Mouse (Mus musculus): Measurements from ENCODE around the gene Fchsd2. TPM values are rescaled to one million over a fixed set of nuclear protein-coding genes. Genes with fewer than 3 reads are reported as not detected.

The Fchsd2 gene
- total RNA-seq, 2 experiments from 2014 or later, result 107 to 122 TPM

DNA sequence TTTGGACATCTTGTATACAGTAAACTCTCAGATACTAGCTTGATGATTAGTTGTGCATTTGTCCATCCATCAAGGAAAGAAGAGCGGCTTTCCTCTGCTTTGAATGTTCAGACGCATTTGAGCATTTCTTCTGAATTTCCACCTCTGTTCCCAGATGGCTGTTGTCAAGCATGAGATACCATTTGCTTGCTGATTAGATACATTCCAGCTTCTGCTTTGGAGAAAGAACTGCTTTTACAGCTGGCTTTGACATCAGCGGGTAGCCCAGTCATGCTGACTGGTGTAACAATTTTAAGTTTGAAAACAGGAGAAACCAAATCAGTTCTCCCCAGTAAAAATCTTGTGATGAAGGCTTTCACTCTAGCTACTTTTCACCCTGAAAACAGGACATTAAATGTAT, 77.8 kb downstream of the Fchsd2 start:
- no peak for DNase-seq
- intact Hi-C loops (cut with DNase I), result no loop called here

DNA sequence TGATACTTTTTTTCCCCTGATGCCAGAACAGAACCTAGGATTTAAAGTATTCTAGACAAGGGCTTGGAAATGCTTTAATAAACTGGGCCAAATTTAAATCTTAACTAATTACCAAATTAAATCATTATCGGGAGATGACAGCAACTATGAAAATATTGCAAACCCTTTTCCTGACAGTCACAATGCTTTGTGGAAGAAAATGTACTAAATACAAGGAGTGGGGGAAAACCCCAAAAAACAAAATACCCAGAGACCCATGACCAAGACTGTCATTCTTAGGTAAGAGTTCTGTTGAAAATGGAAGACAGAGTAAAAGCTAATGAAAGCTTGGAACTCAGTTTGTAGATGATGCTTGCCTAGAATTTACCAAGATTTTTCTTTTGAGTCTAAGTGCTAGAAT, 78.3 kb downstream of the Fchsd2 start:
- DNase-seq, result no peak
- intact Hi-C loops (cut with DNase I), result no loop called here

DNA sequence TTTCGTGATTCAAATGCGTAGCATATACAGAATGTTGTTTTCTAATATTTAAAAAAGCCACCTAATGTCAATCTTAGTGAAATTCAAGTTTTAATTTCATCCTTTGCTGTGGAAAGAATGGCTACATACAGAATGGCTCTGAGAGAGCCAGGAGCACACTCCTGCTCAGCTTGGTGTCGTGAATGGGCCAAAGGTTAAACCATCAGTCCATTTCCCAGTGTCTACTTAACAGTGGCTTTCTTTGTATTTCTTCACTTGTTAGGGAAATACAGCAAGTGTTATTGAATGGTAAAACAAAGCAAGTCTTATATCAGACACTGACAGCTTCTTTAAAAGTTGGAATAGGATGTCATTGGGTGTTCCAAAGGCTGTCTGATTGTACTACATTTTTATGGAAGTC, 80.7 kb downstream of the Fchsd2 start:
- no peak for DNase-seq
- intact Hi-C loops (cut with DNase I), result no loop called here

DNA sequence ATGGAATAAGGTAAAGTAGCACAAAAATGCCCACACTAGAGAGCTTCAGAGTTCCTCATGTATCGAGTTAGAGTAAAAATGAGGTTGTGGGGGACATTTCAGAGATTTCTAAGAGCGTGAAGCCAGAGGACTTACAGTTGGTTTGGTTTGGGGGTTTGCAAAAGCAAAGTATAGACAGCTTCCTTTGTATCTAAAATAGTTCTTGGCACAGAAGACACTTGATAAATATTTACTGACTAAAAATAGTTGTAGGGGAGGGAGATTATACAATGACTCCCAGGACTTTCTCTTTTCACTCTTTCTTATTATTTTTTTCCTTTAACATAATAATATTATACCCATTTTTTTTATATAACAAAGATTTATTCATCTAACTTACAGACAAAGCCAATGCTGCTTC, 86.1 kb downstream of the Fchsd2 start:
- intact Hi-C loops (cut with DNase I), result no loop called here
- DNase-seq, result no peak

DNA sequence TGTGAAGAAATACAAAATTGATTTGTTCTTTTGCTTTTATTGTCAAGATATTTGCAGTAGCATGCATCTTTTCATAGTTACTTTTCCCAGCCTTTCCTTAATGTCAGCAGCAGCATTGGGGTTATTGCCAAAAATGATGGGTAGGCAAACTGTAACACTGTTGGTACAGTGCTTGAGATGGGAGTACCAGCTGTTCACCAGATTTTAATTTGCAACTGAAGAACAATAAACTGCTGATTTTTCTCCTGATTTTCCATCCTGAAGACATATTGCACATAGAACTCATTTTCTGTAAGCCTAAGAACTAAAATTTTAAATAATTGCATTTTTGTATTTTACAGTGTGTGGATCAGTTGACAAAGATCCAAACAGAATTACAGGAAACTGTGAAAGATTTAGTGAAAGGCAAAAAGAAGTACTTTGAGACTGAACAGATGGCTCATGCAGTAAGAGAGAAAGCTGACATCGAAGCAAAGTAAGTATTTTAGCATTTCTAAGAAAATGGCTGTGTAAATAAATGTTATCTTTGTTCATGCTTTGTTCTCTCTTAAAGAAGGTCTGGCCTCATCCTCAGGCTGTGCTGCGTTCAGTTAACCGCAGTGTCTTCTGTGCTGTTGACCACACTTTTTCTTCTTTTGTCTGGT, 98.8 kb downstream of the Fchsd2 start:
- intact Hi-C loops (cut with DNase I), result no loop called here
- DNase-seq, result no peak

DNA sequence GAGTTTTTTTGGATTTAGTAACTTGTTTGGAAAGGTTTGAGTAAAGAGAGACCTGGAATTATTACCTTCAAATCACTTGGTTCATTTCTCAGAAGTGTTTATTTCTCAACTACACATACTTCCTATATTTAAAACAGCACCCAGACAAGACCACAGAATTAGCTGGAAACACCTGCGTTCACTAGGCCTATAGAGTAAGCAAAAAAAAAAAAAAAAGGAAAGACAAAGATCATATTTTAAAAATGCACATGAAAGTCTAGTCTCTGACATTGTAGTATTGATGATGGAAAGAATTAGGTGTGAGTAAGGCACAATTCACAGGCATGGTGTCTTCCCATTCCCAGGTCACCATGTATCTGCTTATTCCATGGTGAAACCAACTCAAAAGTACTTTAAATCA, 118.2 kb downstream of the Fchsd2 start:
- no peak for DNase-seq
- intact Hi-C loops (cut with DNase I), result no loop called here

DNA sequence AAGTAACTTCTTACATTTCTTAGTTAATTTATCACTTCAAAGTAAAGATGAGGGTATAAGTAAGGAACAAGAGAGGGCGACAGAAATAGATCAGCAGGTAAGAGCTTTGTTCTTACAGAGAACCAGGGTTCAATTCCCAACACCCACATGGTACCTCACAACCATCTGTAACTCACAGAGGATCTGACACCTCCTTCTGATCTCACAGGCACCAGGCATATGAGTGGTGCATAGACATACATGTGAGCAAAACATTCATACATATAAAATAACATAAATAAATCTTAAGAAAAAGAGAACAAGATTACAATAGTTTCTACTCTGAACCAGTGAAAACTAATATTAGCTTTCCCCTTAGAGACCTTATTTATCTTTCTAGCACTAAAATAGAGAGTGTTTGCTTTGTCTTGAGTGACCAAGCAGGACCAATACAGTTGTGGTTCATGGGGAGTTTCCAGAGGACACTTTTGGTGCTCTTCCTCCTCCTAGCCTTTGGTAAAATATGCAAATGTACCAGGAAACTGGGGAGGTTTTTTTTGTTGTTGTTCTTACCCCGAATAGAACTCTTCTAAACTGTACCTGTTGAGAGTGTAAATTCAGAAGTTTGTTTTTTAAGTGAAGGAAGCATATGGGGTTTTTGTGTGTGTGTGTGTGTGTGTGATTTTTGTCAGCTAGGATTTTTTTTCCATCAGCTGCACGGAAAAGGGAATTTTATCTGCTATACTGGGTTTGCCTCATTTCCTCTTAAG, 121.0 kb downstream of the Fchsd2 start:
- no peak for DNase-seq
- intact Hi-C loops (cut with DNase I), result no loop called here

DNA sequence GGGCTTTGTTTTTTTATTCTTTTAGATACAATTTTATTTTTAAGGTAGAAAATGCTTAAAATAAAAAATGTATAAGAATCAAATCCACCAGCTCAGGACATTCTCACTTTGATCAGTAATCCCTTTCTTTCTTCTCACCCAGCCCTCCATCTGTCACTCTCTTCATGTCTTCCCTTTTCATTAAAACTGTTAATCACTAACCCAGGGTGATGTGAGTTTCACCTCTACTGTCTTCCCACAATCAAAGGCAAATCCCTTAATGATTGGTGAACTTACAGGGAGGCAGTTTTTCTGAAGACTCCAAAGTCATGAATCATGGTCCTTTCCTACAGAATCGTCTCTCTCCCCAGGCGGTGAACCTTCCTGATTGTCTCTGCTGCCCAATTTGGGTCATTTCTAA, 124.1 kb downstream of the Fchsd2 start:
- intact Hi-C loops (cut with DNase I), result no loop called here
- no peak for DNase-seq

DNA sequence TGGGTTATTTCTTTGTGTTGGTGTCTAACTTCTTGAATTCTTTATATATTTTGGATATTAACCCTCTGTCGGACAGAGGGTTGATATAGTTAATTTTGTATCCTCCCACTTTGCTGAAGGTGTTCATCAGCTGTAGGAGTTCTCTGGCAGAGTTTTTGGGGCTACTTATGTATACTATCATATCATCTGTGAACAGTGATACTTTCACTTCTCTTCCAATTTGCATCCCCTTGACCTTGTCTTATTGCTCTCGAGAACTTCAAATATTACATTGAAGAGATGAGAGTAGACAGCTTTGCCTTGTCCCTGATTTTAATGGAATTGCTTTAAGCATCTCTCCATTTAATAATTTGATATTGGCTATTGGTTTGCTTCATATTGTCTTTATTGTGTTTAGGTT, 130.8 kb downstream of the Fchsd2 start:
- DNase-seq, result no peak
- intact Hi-C loops (cut with DNase I), result no loop called here

DNA sequence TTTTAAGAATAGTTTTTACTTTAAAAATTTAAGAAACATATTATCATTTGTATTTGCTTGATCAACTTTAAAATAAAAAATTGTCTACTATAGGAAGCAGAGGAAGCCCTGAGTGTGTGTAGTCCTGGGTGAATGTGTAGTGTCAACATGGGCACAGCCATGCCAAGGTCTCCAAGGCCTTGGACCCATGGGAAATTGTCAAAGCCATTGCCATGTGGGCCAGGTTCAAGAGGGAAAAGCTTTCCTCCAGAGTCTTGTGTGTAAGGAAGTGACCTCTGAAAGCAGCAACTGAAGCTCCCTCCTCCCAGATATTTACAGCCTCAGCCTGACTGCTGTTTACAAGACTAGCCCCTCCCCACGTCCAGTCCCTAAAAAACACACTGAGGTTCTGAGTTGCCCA, 136.7 kb downstream of the Fchsd2 start:
- no peak for DNase-seq
- intact Hi-C loops (cut with DNase I), result no loop called here

DNA sequence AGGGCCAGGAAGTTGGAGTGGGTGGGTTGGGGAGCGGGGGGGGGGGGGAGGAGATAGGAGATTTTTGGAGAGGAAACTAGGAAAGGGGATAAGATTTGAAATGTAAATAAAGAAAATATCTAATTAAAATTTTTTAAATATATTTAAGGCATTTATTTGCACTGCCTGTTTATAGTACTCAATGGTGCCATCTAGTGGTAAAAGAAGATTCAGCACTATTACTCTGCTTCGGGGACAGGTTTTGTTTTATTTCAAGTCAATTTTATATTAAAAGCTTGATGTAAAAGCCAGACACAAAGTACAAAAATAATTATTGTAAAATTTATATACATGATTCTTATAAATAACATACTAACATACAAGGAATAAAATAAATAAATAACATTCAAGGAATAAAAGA, 138.8 kb downstream of the Fchsd2 start:
- no peak for DNase-seq
- intact Hi-C loops (cut with DNase I), result loop anchor here (5.0 to 10.0 kb wide), 2 partner anchors 127 to 169 kb away; no protein-coding TSS in a partner anchor

DNA sequence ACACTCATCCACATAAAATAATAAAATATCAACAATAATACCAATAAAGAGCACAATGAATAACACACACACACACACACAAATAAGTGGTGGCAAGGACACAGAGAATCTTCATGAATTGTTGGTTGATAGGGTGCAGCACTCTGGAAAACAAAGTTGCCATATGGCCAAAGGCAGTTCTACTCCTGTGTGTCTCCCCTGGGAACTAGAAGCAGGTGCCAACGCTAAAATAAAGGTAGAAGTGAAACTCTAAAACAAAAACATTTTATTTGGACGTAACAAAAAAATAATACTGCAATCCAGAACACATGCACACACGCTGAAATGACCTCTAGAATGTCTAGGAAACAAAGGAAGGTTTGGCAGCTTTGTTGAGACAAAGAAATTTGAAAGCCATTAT, 140.1 kb downstream of the Fchsd2 start:
- DNase-seq, result no peak
- intact Hi-C loops (cut with DNase I), result loop anchor here (5.0 to 10.0 kb wide), 2 partner anchors 128 to 170 kb away; no protein-coding TSS in a partner anchor

DNA sequence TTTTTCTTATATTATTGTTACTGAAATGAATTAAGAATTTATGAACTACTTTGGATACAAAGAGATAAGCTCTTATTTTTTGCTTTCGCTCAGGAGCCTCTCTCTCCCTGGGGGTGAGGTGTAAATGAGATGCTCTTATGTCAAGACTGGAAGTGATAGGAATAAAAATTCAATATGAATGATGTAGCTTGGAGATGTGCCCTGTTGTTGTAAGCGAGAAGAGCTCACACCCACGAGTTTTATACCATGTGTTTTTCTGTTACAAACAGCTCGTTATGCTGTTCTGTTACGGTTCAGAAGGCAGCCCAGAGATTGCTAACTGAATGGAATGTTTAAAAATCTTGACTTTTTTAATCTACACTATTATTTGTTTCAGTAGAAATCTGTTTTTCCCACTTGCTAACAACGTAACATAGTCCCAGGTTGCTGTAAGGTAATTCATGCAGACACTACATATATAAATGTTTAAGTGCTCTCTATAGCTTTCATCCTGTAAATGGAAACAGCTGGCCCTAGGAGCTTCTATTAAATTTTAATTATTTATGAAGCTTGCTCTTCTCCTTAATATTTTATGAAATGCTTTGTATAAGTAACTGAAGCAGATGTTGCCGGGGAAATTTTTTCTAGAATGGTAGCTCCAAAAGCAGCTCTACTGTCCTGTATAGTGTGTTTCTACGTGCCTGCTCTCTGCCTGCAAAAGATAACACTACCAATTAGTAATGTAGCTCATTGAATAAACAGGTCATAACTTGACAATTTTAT, 144.2 kb downstream of the Fchsd2 start:
- intact Hi-C loops (cut with DNase I), result loop anchor here (10.0 kb wide), 1 partner anchor 132 kb away; no protein-coding TSS in a partner anchor
- no peak for DNase-seq

DNA sequence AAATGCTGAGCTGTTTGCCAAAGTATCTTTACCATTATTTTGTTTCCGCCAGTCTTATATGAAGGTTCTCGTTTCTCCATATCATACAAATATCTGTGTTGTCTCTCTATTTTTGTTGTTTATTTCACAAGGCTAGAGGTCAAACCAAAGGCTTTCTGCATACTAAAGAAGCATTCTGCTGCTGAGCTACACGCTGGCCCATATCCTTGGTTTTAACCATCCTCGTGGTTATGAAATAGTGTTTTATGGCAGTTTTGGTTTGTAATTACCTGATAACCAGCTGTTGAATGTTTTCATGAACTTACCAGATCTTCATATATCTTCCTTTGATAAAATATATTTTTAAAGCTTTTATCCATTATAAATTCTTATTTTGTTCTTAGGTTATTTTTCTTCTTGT, 156.1 kb downstream of the Fchsd2 start:
- no peak for DNase-seq
- intact Hi-C loops (cut with DNase I), result no loop called here

DNA sequence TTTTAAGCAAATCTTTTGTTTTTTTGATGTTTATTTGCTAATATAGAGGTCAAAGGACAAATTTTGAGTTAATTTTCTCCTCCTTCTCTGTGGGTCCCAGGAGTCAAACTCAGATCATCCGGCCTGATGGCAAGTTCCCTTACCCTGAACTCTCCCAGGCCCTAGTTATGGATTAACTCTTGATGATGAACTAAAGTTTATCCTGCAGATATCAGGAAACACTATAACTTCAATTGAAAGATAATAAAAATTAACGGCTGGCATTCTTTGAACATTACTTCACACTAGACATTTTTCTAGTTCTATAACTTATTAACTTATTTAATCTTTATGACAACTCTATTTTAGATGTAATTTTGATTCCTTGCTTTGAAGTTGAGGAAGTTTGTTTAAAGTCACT, 156.5 kb downstream of the Fchsd2 start:
- DNase-seq, result no peak

DNA sequence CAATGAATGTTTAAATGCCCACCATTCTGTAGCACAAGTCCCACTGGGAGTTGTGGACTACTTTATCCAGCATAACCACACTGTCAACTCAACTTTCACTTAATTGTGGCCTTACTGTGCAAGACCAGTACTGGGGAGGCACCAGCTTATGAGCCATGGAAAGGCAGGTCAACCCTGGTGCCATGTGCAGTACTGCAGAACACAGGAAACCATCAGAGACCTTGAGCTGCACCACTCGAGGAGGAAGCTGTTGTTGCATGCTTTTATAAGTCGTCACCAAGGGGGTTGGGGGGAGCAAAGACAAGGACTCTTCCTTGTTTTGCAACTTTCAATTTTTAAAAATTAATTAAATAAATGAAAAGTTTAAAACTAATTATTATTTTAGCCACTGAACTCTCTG, 160.4 kb downstream of the Fchsd2 start:
- intact Hi-C loops (cut with DNase I), result no loop called here
- DNase-seq, result no peak

More for the DNA sequence above, 156.5 kb downstream of the Fchsd2 start:
- intact Hi-C loops (cut with DNase I), result no loop called here

DNA sequence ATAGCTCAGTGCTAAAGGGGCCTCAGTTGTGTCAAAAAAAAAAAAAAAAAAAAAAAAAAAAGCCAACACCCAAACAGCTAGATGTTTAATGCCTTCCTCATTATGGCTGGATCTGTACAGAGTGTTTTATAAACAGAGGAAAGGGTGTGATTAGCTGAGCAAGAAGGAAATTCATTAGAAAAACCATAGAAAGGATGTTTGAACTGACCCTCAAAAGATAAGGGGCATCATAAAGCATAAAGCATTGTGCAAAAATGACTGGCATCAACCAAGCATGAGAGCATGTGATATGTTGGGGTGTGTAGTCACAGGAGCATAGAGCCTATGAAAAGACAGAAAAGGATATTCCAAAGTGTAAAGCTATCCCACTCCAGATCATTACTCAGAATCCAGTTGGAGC, 165.8 kb downstream of the Fchsd2 start:
- intact Hi-C loops (cut with DNase I), result no loop called here

DNA sequence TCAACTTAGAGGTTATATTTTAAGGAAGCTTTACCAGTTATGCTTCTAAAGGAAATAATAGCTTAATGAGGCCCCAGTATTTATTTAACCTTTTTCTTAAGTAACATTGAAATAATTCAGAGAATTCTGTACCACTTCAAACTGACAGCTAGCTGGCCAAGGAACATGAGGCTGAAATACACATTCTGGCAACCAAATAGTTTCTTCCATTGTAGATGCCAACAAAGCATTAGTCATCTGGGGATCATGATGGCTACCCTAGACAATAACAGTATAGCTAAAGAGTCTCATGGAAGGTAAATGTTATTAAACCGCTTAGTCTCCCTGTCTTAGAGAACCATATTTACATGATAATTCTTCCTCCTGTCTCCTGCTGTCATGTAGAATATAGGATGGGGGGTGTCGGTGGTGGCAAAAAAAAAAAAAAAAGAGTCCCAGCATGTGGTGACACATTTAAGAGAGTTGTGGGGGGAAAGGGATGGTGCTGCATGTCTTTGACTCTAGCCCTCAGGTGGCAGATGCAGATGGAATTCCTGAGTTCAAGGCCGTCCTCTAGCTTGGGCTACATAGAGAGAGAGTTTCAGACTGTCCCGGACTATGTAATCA, 169.4 kb downstream of the Fchsd2 start:
- no peak for DNase-seq
- intact Hi-C loops (cut with DNase I), result no loop called here

More for the DNA sequence above, 165.8 kb downstream of the Fchsd2 start:
- no peak for DNase-seq

DNA sequence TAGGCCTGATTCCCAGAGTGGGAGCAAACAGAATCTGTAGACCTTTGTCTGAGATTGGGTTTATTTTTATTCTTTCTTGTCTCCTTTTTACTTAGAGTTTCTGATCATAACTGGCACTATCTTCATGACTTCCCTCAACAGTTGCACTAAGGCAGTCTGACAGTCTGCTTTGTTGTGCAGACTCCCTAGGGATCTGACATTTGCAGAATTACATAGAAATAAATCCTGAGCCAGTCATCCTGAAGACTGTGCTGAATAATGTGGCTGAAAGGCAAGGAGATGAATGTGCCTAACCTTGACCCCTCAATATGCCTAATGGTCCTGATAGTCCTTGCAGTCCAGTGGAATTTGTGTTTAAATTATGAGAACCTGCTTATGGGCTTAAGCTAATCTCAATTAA, 170.8 kb downstream of the Fchsd2 start:
- DNase-seq, result no peak
- intact Hi-C loops (cut with DNase I), result no loop called here

DNA sequence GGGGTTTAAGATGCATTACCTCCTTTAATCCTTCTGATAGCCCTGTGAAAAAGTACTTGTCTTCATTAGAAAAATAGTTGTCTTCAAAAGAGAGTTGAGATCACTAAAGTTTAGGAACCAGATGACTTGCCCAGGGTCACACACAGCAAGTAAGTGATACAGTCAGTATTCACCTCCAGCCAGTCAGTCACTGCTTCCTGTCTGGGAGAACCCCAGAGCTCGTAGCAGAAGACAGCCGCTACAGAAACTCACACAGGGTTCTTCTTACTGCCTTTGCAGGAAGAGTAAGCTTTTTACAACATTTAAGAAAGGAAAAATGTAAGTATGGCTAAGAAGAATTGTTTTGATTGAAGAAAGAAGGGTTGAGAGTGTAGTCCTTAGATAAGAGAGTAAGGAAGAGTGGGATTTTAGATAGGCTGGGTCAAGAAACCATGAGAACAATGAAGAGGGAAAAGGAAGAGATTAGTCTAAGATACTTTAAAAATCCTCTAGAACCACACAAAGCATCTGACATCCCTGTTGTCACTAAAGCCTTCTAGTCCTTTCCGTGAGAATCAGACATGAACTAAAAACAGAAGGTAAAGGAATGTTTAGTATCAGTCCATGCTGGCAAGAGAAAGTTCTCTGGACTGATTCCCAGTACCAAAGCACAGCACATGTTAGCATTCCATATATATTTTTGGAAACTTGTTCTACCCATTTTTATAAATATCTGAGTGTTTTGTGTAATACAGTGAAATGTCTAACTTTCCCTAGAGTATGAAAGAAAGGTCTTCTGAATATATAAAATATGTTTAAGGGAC, 175.0 kb downstream of the Fchsd2 start:
- no peak for DNase-seq
- intact Hi-C loops (cut with DNase I), result loop anchor here (5.0 kb wide), 1 partner anchor 205 kb away; no protein-coding TSS in a partner anchor

Measured in left cerebral cortex, postnatal 4 days (tissue).